Mouse (Mus musculus) liver, adult 2 months (tissue): ENCODE results near the gene Gng7.
A peak's percentile ranks its signal among the peaks of the same experiment; 100 is the strongest.

Experiments used
- CTCF ChIP-seq: fragments of 200-500 bp; IDR thresholded peaks from 2 replicates; pipeline ENCODE4 v1.5.1; 2011; ENCODE audit warnings: low read depth, low read length, control low read depth
- POLR2A ChIP-seq: fragments of 200-500 bp; IDR thresholded peaks from 2 replicates; pipeline ENCODE4 v1.6.1; 2011; ENCODE audit warnings: low read length, control low read depth; ENCODE audit not compliant: insufficient read depth; ENCODE audit errors: extremely low read depth

- TF ChIP-seq CTCF (no peak), POLR2A (0 out of 2 replicates have a peak, but pooled peaks have one; percentile 10)
Measured at GRCm38 (mm10) chr10:80932206-80932605, 82.5 kb downstream of the Gng7 start.
